ENCODE assay signal across 18 mouse cellular contexts in the genomic region with DNA sequence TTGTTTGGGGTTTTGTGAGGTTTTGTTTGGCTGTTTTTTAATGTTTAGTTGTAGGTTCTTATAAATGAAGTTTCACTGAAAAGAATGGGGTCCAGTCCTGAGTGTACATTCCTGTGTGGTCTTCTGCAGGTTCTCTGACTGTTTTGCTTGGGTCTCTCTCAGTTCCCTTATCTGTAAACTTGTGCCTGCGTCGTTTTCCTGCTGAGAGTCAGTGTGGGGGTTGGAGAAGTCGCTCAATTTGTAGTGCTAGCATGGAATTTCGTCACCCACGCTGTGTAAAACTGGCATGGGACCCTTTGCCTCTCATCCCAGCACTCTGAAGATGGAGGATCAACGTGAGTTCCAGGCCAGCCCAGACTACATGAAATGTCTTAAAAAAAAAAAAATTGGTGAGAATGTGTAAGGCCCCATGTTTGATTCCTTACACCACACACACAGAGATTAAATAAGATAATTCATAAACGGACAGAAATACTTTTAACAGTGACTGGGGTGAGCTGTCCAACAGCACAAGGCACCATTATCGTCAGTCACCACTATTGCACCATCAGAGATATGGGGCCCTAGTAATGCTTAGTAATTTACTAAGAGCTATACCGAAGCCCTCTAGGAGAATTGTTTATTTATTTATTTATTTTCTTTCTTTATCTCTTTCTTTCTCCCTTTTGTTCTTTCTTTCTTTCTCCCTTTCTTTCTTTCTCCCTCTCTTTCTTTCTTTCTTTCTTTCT. TPM values are rescaled to one million over a fixed set of nuclear protein-coding genes. Genes with fewer than 3 reads are reported as not detected.
"Had no signal": no experiment of that assay in that cellular context is flagged by ENCODE, and none has a peak within 500 bp of the region (broad histone marks: within the 10 kb centered on the region; RNA-seq: fewer than 3 reads in every experiment).

No protein-coding gene starts in this region.

- H3K27ac ChIP-seq: left cerebral cortex, adult 2 months; limb, embryonic 10.5 days; midbrain, embryonic 15.5 days; neural tube, embryonic 12.5 days had no signal

- H3K4me1 ChIP-seq: midbrain, embryonic 15.5 days; neural tube, embryonic 12.5 days had no signal

- H3K9me3 ChIP-seq: limb, embryonic 10.5 days; midbrain, embryonic 15.5 days; neural tube, embryonic 12.5 days had no signal

- H3K9ac ChIP-seq: midbrain, embryonic 15.5 days; neural tube, embryonic 12.5 days had no signal

- H3K4me2 ChIP-seq: midbrain, embryonic 11.5 days; midbrain, embryonic 15.5 days; neural tube, embryonic 12.5 days had no signal

- H3K4me3 ChIP-seq: left cerebral cortex, adult 2 months; limb, embryonic 10.5 days; midbrain, embryonic 15.5 days; neural tube, embryonic 12.5 days had no signal

- H3K27me3 ChIP-seq: midbrain, embryonic 15.5 days; neural tube, embryonic 12.5 days had no signal

- H3K36me3 ChIP-seq: limb, embryonic 10.5 days; midbrain, embryonic 15.5 days; neural tube, embryonic 12.5 days had no signal

- ATAC-seq: intestine, embryonic 16.5 days; lung, postnatal 0 days; midbrain, embryonic 15.5 days had no signal

- DNase-seq: kidney, adult 2 months; kidney, postnatal 36 days; lung, adult 2 months; lung, postnatal 36 days; right cerebral cortex, postnatal 4 days; thymus, postnatal 36 days had no signal

RNA-seq across cellular contexts. Expression of a gene that starts 9.9 kb away (rescaled TPM):
- total RNA-seq: monocyte, adult 5-6 weeks; neutrophil, adult 5-6 weeks had no signal

RNA-seq across cellular contexts. Expression of a gene that starts 55.7 kb away (rescaled TPM):
- total RNA-seq: megakaryocyte, adult 5-6 weeks; monocyte, adult 5-6 weeks; neutrophil, adult 5-6 weeks had no signal
- polyA plus RNA-seq: intestine, embryonic 16.5 days; limb, embryonic 10.5 days; lung, adult 2 months; lung, postnatal 0 days; stomach, embryonic 16.5 days; thymus, postnatal 0 days had no signal
